In the genomic region with DNA sequence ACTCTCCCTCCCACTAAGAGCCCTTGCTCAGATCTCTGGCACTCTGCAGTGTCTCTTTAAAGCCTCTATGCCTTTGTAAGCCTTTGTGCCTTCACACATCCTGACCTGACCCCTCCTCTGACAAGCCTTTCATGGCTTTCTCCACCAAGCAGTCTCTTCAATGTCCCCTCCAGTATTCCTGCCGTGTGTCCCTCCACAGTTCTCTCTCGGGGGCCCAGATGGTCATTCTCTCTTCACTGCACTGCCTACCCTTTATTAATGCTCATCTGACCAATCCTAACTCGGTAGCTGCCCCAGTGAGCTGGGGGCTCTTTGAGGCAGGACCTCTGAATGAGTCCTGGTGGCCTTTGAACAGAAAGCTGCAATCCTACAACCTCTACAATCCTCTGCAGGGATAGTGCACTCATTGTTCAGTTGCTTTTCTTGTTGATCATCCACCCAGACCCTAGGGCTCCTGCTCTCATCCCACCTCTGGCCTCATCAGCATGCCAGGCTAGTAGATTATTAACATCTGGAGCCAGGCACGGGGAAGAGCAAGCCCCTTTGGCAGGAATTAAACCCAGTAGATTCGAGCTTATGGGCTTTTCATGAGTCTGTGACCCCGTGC, we compare ENCODE assay signal across 12 mouse cellular contexts.
DNase-seq lines count a peak whose midpoint lies in the region; ATAC-seq lines count a peak whose summit lies in the region.
"Had no signal": no experiment of that assay in that cellular context is flagged by ENCODE, and none has a peak within 500 bp of the region (broad histone marks: within the 10 kb centered on the region; RNA-seq: fewer than 3 reads in every experiment).

No protein-coding gene starts in this region.

- H3K9me3 ChIP-seq in heart, embryonic 11.5 days (replicated peaks; ENCODE audit: control insufficient read depth, low read length): no peaks in the 10 kb centered on the region
- no peaks in the 10 kb centered on the region for H3K9me3 ChIP-seq in neural tube, embryonic 12.5 days
- no peaks in the 10 kb centered on the region for H3K9me3 ChIP-seq in kidney, embryonic 16.5 days (ENCODE audit: low read length)
- H3K9me3 ChIP-seq in neural tube, embryonic 13.5 days: no peaks in the 10 kb centered on the region
- H3K9me3 ChIP-seq: limb, embryonic 13.5 days had no signal

- H3K4me2 ChIP-seq in heart, embryonic 11.5 days: no peak overlapping the region
- H3K4me2 ChIP-seq in neural tube, embryonic 12.5 days (replicated peaks): peak overlapping the region; percentile 16
- H3K4me2 ChIP-seq in kidney, embryonic 16.5 days (replicated peaks; ENCODE audit: low read depth, low read length): 0 out of 2 replicates have a peak overlapping the region, but pooled peaks have one; percentile 10
- H3K4me2 ChIP-seq in neural tube, embryonic 13.5 days: no peak overlapping the region
- H3K4me2 ChIP-seq: limb, embryonic 13.5 days had no signal

- H3K27ac ChIP-seq in heart, embryonic 11.5 days (ENCODE audit: low read depth, low read length): peak overlapping the region; percentile 92
- no peak overlapping the region; the same call in 1 of the 2 replicates for H3K27ac ChIP-seq in neural tube, embryonic 12.5 days
- H3K27ac ChIP-seq in kidney, embryonic 16.5 days (ENCODE audit: low read length): peak overlapping the region; percentile 89
- peak overlapping the region; percentile 74 for H3K27ac ChIP-seq in neural tube, embryonic 13.5 days (replicated peaks)
- H3K27ac ChIP-seq: layer of hippocampus, adult 2 months; limb, embryonic 13.5 days had no signal

- H3K4me1 ChIP-seq in heart, embryonic 11.5 days (ENCODE audit: control insufficient read depth, insufficient read depth, low read length): peaks cover 74% of the 10 kb centered on the region
- peaks cover 50% of the 10 kb centered on the region for H3K4me1 ChIP-seq in neural tube, embryonic 12.5 days
- H3K4me1 ChIP-seq in kidney, embryonic 16.5 days (ENCODE audit: insufficient read depth, low read length): peaks cover 76% of the 10 kb centered on the region
- H3K4me1 ChIP-seq in neural tube, embryonic 13.5 days (replicated peaks): peaks cover 80% of the 10 kb centered on the region

- no peak for DNase-seq in heart, postnatal 36 days
- no peak for DNase-seq in neural tube, embryonic 10.5 days (ENCODE audit: extremely low spot score, low spot score)
- DNase-seq in adrenal gland, postnatal 4 days (ENCODE audit: low spot score in 2 of 2): no peak
- DNase-seq in cerebellum, adult 9-11 months: no peak
- DNase-seq: gastrocnemius, postnatal 25 days; right cerebral cortex, postnatal 4 days had no signal

- H3K27me3 ChIP-seq in heart, embryonic 11.5 days (ENCODE audit: control insufficient read depth, insufficient read depth, low read length): no peaks in the 10 kb centered on the region
- no peaks in the 10 kb centered on the region for H3K27me3 ChIP-seq in neural tube, embryonic 12.5 days (replicated peaks)
- H3K27me3 ChIP-seq in kidney, embryonic 16.5 days (ENCODE audit: insufficient read depth, low read length): no peaks in the 10 kb centered on the region; the same call in 1 of the 2 replicates
- no peaks in the 10 kb centered on the region for H3K27me3 ChIP-seq in neural tube, embryonic 13.5 days
- H3K27me3 ChIP-seq: limb, embryonic 13.5 days had no signal

- no peak overlapping the region for H3K4me3 ChIP-seq in heart, embryonic 11.5 days (ENCODE audit: low read depth, low read length)
- no peak overlapping the region for H3K4me3 ChIP-seq in neural tube, embryonic 12.5 days
- no peak overlapping the region for H3K4me3 ChIP-seq in kidney, embryonic 16.5 days (ENCODE audit: low read length)
- no peak overlapping the region for H3K4me3 ChIP-seq in neural tube, embryonic 13.5 days
- H3K4me3 ChIP-seq: layer of hippocampus, adult 2 months; limb, embryonic 13.5 days had no signal

- H3K36me3 ChIP-seq in heart, embryonic 11.5 days (ENCODE audit: control insufficient read depth, insufficient read depth, low read length): no peaks in the 10 kb centered on the region
- H3K36me3 ChIP-seq in neural tube, embryonic 12.5 days: peaks cover 4% of the 10 kb centered on the region; the same call in 1 of the 2 replicates
- no peaks in the 10 kb centered on the region for H3K36me3 ChIP-seq in kidney, embryonic 16.5 days (ENCODE audit: insufficient read depth, low read length)
- H3K36me3 ChIP-seq in neural tube, embryonic 13.5 days: 0 out of 2 replicates have a peak, but pooled peaks cover 6% of the 10 kb centered on the region

- intact Hi-C loops in heart, postnatal 36 days (cut with DNase I): no loop called here

- no peak for ATAC-seq in heart, embryonic 11.5 days (replicated peaks; ENCODE audit: insufficient number of reproducible peaks, low FRiP score, low TSS enrichment)
- ATAC-seq in neural tube, embryonic 12.5 days (ENCODE audit: low FRiP score, low read depth): no peak
- peak; percentile 69 for ATAC-seq in kidney, embryonic 16.5 days (ENCODE audit: low FRiP score, low TSS enrichment)
- no peak for ATAC-seq in neural tube, embryonic 13.5 days (ENCODE audit: low read depth)

- H3K9ac ChIP-seq in heart, embryonic 11.5 days (ENCODE audit: low read depth, low read length): peak overlapping the region; percentile 28; the same call in 1 of the 2 replicates
- H3K9ac ChIP-seq in neural tube, embryonic 12.5 days: no peak overlapping the region
- H3K9ac ChIP-seq in kidney, embryonic 16.5 days (replicated peaks; ENCODE audit: low read length): peak overlapping the region; percentile 29; the same call in 1 of the 2 replicates
- 0 out of 2 replicates have a peak overlapping the region, but pooled peaks have one; percentile 1 for H3K9ac ChIP-seq in neural tube, embryonic 13.5 days
- H3K9ac ChIP-seq: limb, embryonic 13.5 days had no signal

- WGBS in heart, embryonic 11.5 days (ENCODE audit: insufficient replicate concordance): 41% methylated on average over 6 of the region's 6 CpGs
- WGBS in neural tube, embryonic 12.5 days: 3% methylated on average over 6 of the region's 6 CpGs
- 28% methylated on average over 6 of the region's 6 CpGs for WGBS in kidney, embryonic 16.5 days
- 2% methylated on average over 6 of the region's 6 CpGs for WGBS in neural tube, embryonic 13.5 days

Comparison
In these comparisons a context has a peak if more than half of its experiments do, and no peak if none do; other contexts are left out.
1. H3K4me2 ChIP-seq: peak in neural tube, embryonic 12.5 days (single experiment) and kidney, embryonic 16.5 days (single experiment); none in heart, embryonic 11.5 days (single experiment) and neural tube, embryonic 13.5 days (single experiment).